Mouse (Mus musculus) megakaryocyte-erythroid progenitor cell, adult 5-6 weeks (primary cell): ENCODE results near the gene Exog. TPM values are rescaled to one million over a fixed set of nuclear protein-coding genes. Genes with fewer than 3 reads are reported as not detected.

ENCODE experiments used
- ATAC-seq: replicated peaks from 2 replicates; pipeline ENCODE4 v1.8.0; 2016; ENCODE audit warnings: mild to moderate bottlenecking, inconsistent platforms; ENCODE audit not compliant: severe bottlenecking, poor library complexity, low FRiP score, low TSS enrichment
- total RNA-seq, 2 experiments: library from RNA; stranded (forward) in 1 of 2; stranded (reverse) in 1 of 2; fragments of 200-1000, 215-1000 nt in 1 of 2; fragments of >200 nt in 1 of 2; fragmentation: Nextera tagmentation in 1 of 2; gene quantifications; 2 replicates each; pipeline ENCODE4 v1.2.3; 2014 to 2017

The Exog gene
- total RNA-seq, 2 experiments from 2014 or later, result 5.1 to 8.2 TPM

- no peak for ATAC-seq
Observed at GRCm38 (mm10) chr9:119496960-119497359, 52.2 kb downstream of the Exog start.

- no peak for ATAC-seq
Observed at GRCm38 (mm10) chr9:119497546-119498246, 53.0 kb downstream of the Exog start.

- no peak for ATAC-seq
Observed at GRCm38 (mm10) chr9:119498247-119498607, 53.5 kb downstream of the Exog start.

- ATAC-seq, result no peak
Observed at GRCm38 (mm10) chr9:119498885-119499284, 54.1 kb downstream of the Exog start.

GRCm38 (mm10) chr9:119503613-119504012 is 58.9 kb downstream of the Exog start:
- ATAC-seq, result no peak

GRCm38 (mm10) chr9:119504981-119505658 is 60.4 kb downstream of the Exog start:
- ATAC-seq, result no peak

GRCm38 (mm10) chr9:119510902-119511301 is 66.2 kb downstream of the Exog start:
- ATAC-seq, result no peak

- no peak for ATAC-seq
Observed at GRCm38 (mm10) chr9:119512993-119513392, 68.2 kb downstream of the Exog start.

- no peak for ATAC-seq
Observed at GRCm38 (mm10) chr9:119513816-119514215, 69.1 kb downstream of the Exog start.

GRCm38 (mm10) chr9:119514986-119515385 is 70.2 kb downstream of the Exog start:
- ATAC-seq, result no peak

Other genes starting within 250 kb of the Exog start
- not detected in 2 replicates for gene Slc22a13, start 235.8 kb upstream of the Exog start, total RNA-seq (2014; fragmentation: Nextera tagmentation)
- gene Slc22a13, start 235.8 kb upstream of the Exog start, total RNA-seq (2017), result not detected in 2 replicates
- 32.6 and 33.0 TPM in 2 replicates for gene Oxsr1, start 122.5 kb upstream of the Exog start, total RNA-seq (2014; fragmentation: Nextera tagmentation)
- 50.4 and 55.4 TPM in 2 replicates for gene Oxsr1, start 122.5 kb upstream of the Exog start, total RNA-seq (2017)
- 21.2 and 53.2 TPM in 2 replicates for gene Acaa1a, start 105.3 kb upstream of the Exog start, total RNA-seq (2014; fragmentation: Nextera tagmentation)
- 8.3 and 30.1 TPM in 2 replicates for gene Acaa1a, start 105.3 kb upstream of the Exog start, total RNA-seq (2017)
- gene Myd88, start 103.5 kb upstream of the Exog start, total RNA-seq (2014; fragmentation: Nextera tagmentation), result 19.9 and 21.1 TPM in 2 replicates
- gene Myd88, start 103.5 kb upstream of the Exog start, total RNA-seq (2017), result 16.2 and 18.8 TPM in 2 replicates
- gene Xylb, start 87.6 kb upstream of the Exog start, total RNA-seq (2014; fragmentation: Nextera tagmentation), result 5.4 and 5.7 TPM in 2 replicates
- gene Xylb, start 87.6 kb upstream of the Exog start, total RNA-seq (2017), result 4.3 and 4.8 TPM in 2 replicates
- gene Slc22a14, start 79.4 kb upstream of the Exog start, total RNA-seq (2014; fragmentation: Nextera tagmentation), result not detected in 2 replicates
- gene Slc22a14, start 79.4 kb upstream of the Exog start, total RNA-seq (2017), result not detected in 2 replicates
- 0.09 and 3.4 TPM in 2 replicates for gene Acvr2b, start 42.8 kb upstream of the Exog start, total RNA-seq (2014; fragmentation: Nextera tagmentation)
- gene Acvr2b, start 42.8 kb upstream of the Exog start, total RNA-seq (2017), result 1.3 TPM in 1 of 2 replicates, not detected in the other
- not detected in 2 replicates for gene Scn5a, start 134.1 kb downstream of the Exog start, total RNA-seq (2014; fragmentation: Nextera tagmentation)
- gene Scn5a, start 134.1 kb downstream of the Exog start, total RNA-seq (2017), result not detected in 2 replicates